Mouse (Mus musculus) midbrain, postnatal 0 days (tissue): ENCODE data around the gene Kcnq1. TPM values are rescaled to one million over a fixed set of nuclear protein-coding genes. Genes with fewer than 3 reads are reported as not detected.

Experiments used
- ATAC-seq: fragments of 200-750 bp; cut with Nextera tagmentation; 2 replicates; pipeline ENCODE4 v1.8.0; 2017; ENCODE audit warnings: moderate number of reproducible peaks, mild to moderate bottlenecking, moderate TSS enrichment, moderate library complexity; ENCODE audit not compliant: low FRiP score
- DNase-seq: peaks from one replicate; pipeline ENCODE4 v3.0.0-alpha.2; 2015; ENCODE audit warnings: low spot score
- H3K27ac ChIP-seq: fragments of 300-500 bp; sonication (generic); 2 replicates; pipeline ENCODE4 v1.5.1; 2014; ENCODE audit warnings: low read depth, mild to moderate bottlenecking, low read length, mixed read lengths
- H3K27me3 ChIP-seq: fragments of 300-500 bp; sonication (generic); 2 replicates; pipeline ENCODE4 v1.6.1; 2014; ENCODE audit warnings: low read length, control low read depth, mixed read lengths; ENCODE audit not compliant: insufficient read depth
- H3K36me3 ChIP-seq: fragments of 300-500 bp; sonication (generic); 2 replicates; pipeline ENCODE4 v1.6.1; 2014; ENCODE audit warnings: low read length, control low read depth, mixed read lengths; ENCODE audit not compliant: insufficient read depth
- H3K4me1 ChIP-seq: fragments of 300-500 bp; sonication (generic); 2 replicates; pipeline ENCODE4 v1.6.1; 2014; ENCODE audit warnings: mild to moderate bottlenecking, control low read depth, antibody characterized with exemption, low read length, mixed read lengths; ENCODE audit not compliant: insufficient read depth
- H3K4me2 ChIP-seq: fragments of 300-500 bp; sonication (generic); 2 replicates; pipeline ENCODE4 v1.6.1; 2014; ENCODE audit warnings: low read depth, mild to moderate bottlenecking, low read length, mixed read lengths; ENCODE audit not compliant: poor library complexity, severe bottlenecking
- H3K4me3 ChIP-seq: fragments of 300-500 bp; sonication (generic); 2 replicates; pipeline ENCODE4 v1.5.1; 2014; ENCODE audit warnings: low read depth, mild to moderate bottlenecking, low read length, moderate library complexity
- H3K9ac ChIP-seq: fragments of 300-500 bp; sonication (generic); replicated peaks from 2 replicates; pipeline ENCODE4 v1.6.1; 2014; ENCODE audit warnings: mild to moderate bottlenecking, low read length, moderate library complexity, mixed read lengths; ENCODE audit not compliant: poor library complexity, severe bottlenecking
- H3K9me3 ChIP-seq: fragments of 300-500 bp; sonication (generic); 2 replicates; pipeline ENCODE4 v1.6.1; 2016; ENCODE audit warnings: low read length, control low read depth
- CTCF ChIP-seq: IDR thresholded peaks from 2 replicates; pipeline ENCODE4 v1.5.1; 2016; ENCODE audit warnings: antibody characterized with exemption, mild to moderate bottlenecking
- WGBS: fragments of 180-500 bp; shearing (Covaris S2); extraction: QIAGEN DNeasy Blood & Tissue Kit; methylation state at CpG from one replicate; pipeline ENCODE4 v1.1.7; 2014; 5-methylcytosine and 5-hydroxymethylcytosine counted together
- polyA plus RNA-seq: library from polyadenylated mRNA; unstranded; fragments of >200 nt; fragmentation: Nextera tagmentation; extraction: Ambion mirVana; gene quantifications from 2 replicates; pipeline ENCODE4 v1.2.1, GENCODE M21; 2015
- total RNA-seq: library from RNA; depleted of rRNA; stranded (reverse); fragments of >200 nt; gene quantifications from 2 replicates; pipeline ENCODE4 v1.2.3, GENCODE M21; 2014

Kcnq1 gene
- total and polyA plus RNA-seq, 2 experiments from 2014 or later, result 0.44 to 1.2 TPM

DNA sequence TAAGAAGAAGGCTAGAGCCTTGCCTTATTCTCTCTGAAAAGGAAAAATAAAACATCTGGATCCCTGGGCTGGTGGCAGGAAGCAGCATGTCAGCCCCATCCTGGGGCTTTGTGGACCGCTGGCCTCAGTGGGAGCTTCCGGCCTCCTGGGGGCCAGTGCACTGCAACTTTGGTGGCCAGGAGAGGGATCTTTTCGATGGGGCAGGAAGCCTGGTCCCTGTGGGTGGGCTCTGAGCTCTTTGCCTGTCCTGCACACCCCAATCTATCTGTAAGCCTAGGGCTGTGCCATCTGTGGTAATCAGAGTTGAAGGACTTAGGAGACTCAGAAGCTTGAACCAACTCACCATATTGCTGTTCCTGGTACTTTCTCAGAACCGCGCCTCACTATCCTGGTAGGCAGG, 84.7 kb downstream of the Kcnq1 start:
- Histone ChIP-seq H3K27me3 (no peaks in the 10 kb centered on the region), H3K9me3 (no peaks in the 10 kb centered on the region), H3K9ac (no peak overlapping the region), H3K27ac (no peak overlapping the region), H3K4me1 (no peaks in the 10 kb centered on the region), H3K36me3 (no peaks in the 10 kb centered on the region), H3K4me2 (no peak overlapping the region), H3K4me3 (no peak overlapping the region)
- no peak for TF ChIP-seq CTCF
- ATAC-seq (no peak), DNase-seq (no peak)
- WGBS, result 81% methylated on average over 5 of the region's 5 CpGs

DNA sequence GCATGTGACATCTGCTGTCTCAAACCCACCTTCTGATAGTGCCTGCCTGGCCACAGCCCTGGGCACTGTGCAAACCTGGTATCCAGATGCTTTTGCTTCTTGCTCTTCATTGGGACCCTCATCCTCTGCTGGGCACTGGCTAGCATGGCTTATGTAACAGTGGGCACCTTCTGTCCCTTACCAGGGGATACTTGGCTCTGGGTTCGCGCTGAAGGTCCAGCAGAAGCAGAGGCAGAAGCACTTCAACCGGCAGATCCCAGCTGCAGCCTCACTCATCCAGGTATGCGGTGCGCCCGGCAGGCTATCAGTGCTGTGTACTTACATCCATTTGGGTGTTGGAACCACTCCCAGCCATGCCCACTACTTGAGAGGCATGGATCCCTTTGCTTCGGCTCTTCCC, 86.2 kb downstream of the Kcnq1 start:
- DNase-seq, result no peak
- Histone ChIP-seq H3K27me3 (no peaks in the 10 kb centered on the region), H3K9ac (no peak overlapping the region), H3K9me3 (no peaks in the 10 kb centered on the region), H3K4me3 (no peak overlapping the region), H3K4me1 (no peaks in the 10 kb centered on the region), H3K4me2 (no peak overlapping the region), H3K27ac (no peak overlapping the region), H3K36me3 (no peaks in the 10 kb centered on the region)
- TF ChIP-seq CTCF, result no peak
- ATAC-seq, result no peak
- 90% methylated on average over 7 of the region's 7 CpGs for WGBS

DNA sequence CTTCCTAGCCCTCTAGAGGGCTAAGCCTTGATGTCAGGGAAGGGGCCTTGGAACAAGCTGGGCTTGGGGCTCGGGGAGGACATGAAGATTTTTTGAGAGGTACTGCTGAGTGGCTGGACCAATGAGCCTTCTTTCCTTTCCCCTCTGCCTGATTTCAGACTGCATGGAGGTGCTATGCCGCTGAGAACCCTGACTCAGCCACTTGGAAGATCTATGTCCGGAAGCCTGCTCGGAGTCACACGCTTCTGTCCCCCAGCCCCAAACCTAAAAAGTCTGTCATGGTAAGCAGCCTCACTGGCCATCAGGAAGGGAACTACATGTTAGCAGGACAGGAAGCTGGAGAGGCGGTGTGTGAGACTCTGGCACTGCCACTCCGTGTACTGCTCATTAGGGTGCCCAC, 87.9 kb downstream of the Kcnq1 start:
- no peaks in the 10 kb centered on the region for H3K36me3 ChIP-seq
- DNase-seq, result no peak
- H3K4me1 ChIP-seq, result 0 out of 2 replicates have a peak, but pooled peaks cover 3% of the 10 kb centered on the region
- WGBS, result 90% methylated on average over 7 of the region's 7 CpGs
- no peak overlapping the region for H3K4me3 ChIP-seq
- no peaks in the 10 kb centered on the region for H3K9me3 ChIP-seq
- no peak for TF ChIP-seq CTCF
- no peak overlapping the region for H3K27ac ChIP-seq
- no peak overlapping the region for H3K4me2 ChIP-seq
- no peaks in the 10 kb centered on the region for H3K27me3 ChIP-seq
- ATAC-seq, result no peak
- H3K9ac ChIP-seq, result no peak overlapping the region

DNA sequence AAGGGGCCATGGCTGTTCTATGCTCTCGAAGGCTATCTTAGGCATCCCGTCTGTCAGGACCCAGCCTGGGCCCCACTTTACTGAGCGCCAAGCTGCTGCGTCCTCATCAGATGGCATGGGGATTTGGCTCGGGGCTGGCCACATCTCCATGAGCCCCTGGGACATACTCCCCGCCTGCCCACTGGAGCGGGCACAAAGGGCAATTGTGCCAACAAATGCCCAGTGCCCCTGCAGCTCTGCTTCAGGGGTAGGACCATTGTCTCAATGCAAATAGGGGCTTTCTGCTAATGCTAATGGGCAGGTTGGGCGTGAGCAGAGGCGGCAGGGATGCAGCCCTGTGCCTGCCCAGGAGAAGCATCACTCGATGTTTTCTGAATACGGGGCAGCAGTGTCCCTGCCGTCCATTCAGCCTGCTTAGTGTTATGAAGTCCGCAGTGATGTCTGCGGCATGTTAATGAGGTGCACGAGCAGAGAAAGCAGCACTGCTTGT, 91.8 kb downstream of the Kcnq1 start:
- ATAC-seq (peak; percentile 86), DNase-seq (peak; percentile 72)
- H3K9me3 ChIP-seq, result no peaks in the 10 kb centered on the region
- H3K9ac ChIP-seq, result no peak overlapping the region
- H3K4me3 ChIP-seq, result peak overlapping the region; percentile 12; the same call in 1 of the 2 replicates
- H3K27ac ChIP-seq, result no peak overlapping the region
- H3K4me2 ChIP-seq, result 0 out of 2 replicates have a peak overlapping the region, but pooled peaks have one; percentile 20
- H3K4me1 ChIP-seq, result 0 out of 2 replicates have a peak, but pooled peaks cover 3% of the 10 kb centered on the region
- no peaks in the 10 kb centered on the region for H3K36me3 ChIP-seq
- WGBS, result 15% methylated on average over 15 of the region's 15 CpGs
- TF ChIP-seq CTCF, result no peak
- no peaks in the 10 kb centered on the region for H3K27me3 ChIP-seq

DNA sequence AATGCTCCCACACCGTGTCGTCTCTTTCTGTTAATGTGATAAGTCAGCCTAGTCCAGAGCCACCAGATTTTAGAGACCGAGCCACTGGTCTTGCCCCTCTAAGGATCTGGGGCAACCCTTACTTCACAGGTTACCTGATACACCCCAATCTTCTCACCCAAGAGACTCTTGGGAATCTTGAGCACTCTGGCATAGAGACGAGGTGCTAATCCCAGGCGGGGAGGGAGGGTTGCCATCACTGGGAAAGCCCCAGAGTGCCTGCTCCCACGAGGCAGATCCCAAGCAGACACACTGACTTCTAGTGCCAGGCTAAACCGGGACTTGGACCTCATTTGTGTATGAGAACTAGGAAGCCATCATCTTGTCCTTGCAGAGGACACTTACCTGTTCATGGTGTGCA, 92.3 kb downstream of the Kcnq1 start:
- H3K4me2 ChIP-seq, result 0 out of 2 replicates have a peak overlapping the region, but pooled peaks have one; percentile 20
- ATAC-seq (no peak), DNase-seq (no peak)
- H3K4me1 ChIP-seq, result 0 out of 2 replicates have a peak, but pooled peaks cover 3% of the 10 kb centered on the region
- no peak overlapping the region for H3K27ac ChIP-seq
- TF ChIP-seq CTCF, result no peak
- H3K27me3 ChIP-seq, result no peaks in the 10 kb centered on the region
- H3K36me3 ChIP-seq, result no peaks in the 10 kb centered on the region
- H3K9ac ChIP-seq, result no peak overlapping the region
- 20% methylated on average over 7 of the region's 7 CpGs for WGBS
- 0 out of 2 replicates have a peak overlapping the region, but pooled peaks have one; percentile 12 for H3K4me3 ChIP-seq
- no peaks in the 10 kb centered on the region for H3K9me3 ChIP-seq

DNA sequence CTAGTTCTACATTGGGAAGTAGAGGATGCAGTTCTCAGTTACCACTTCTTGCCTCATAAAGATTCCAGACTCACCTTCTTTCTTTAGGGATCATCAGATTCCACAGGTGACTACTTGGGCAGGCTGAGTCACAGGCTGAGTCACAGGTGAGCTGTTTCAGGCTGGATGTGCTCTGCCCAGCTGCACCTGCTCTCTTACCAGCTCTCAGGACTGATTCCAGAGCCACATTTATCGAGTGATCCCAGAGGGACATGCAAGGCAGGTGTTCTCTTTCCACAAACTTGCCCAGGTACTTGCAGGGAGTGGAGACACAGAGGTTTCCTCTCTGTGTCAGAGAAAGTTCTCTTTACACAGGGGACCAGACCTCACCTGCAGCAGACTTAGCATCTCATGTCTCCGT, 95.1 kb downstream of the Kcnq1 start:
- H3K9me3 ChIP-seq, result no peaks in the 10 kb centered on the region
- 0 out of 2 replicates have a peak, but pooled peaks cover 3% of the 10 kb centered on the region for H3K4me1 ChIP-seq
- DNase-seq (no peak), ATAC-seq (no peak)
- no peak overlapping the region for H3K4me3 ChIP-seq
- no peak overlapping the region for H3K9ac ChIP-seq
- no peaks in the 10 kb centered on the region for H3K27me3 ChIP-seq
- TF ChIP-seq CTCF, result no peak
- no peaks in the 10 kb centered on the region for H3K36me3 ChIP-seq
- 88% methylated on average over 2 of the region's 2 CpGs for WGBS
- H3K27ac ChIP-seq, result no peak overlapping the region
- no peak overlapping the region for H3K4me2 ChIP-seq
